ENCODE assay signal across 9 mouse cellular contexts in genomic region chr4:82435716-82436115, GRCm38 (mm10).
A peak's percentile ranks its signal among the peaks of the same experiment; 100 is the strongest.
DNase-seq lines count a peak whose midpoint lies in the region; ATAC-seq lines count a peak whose summit lies in the region.
"Had no signal": no experiment of that assay in that cellular context is flagged by ENCODE, and none has a peak within 500 bp of the region (broad histone marks: within the 10 kb centered on the region; RNA-seq: fewer than 3 reads in every experiment).

No protein-coding gene starts in this region.

- H3K9me3 ChIP-seq in liver, embryonic 11.5 days (ENCODE audit: control insufficient read depth, low read length): no peaks in the 10 kb centered on the region
- H3K9me3 ChIP-seq in embryonic facial prominence, embryonic 14.5 days (ENCODE audit: control insufficient read depth, low read length): no peaks in the 10 kb centered on the region

- H3K36me3 ChIP-seq in liver, embryonic 11.5 days (ENCODE audit: control insufficient read depth, insufficient read depth, low read length): no peaks in the 10 kb centered on the region; the same call in 1 of the 2 replicates
- H3K36me3 ChIP-seq in embryonic facial prominence, embryonic 14.5 days (ENCODE audit: control insufficient read depth, insufficient read depth, low read length): no peaks in the 10 kb centered on the region

- no peak for ATAC-seq in liver, embryonic 11.5 days (replicated peaks; ENCODE audit: low FRiP score)
- ATAC-seq in embryonic facial prominence, embryonic 14.5 days (ENCODE audit: low read depth): peak; percentile 47; the same call in 1 of the 2 replicates

- no peak overlapping the region for H3K27ac ChIP-seq in liver, embryonic 11.5 days (ENCODE audit: low read depth, low read length)
- H3K27ac ChIP-seq in embryonic facial prominence, embryonic 14.5 days (replicated peaks; ENCODE audit: low read depth, low read length): peak overlapping the region; percentile 13; the same call in 1 of the 2 replicates
- H3K27ac ChIP-seq: macrophage had no signal

- peaks cover 6% of the 10 kb centered on the region; the same call in 1 of the 2 replicates for H3K4me1 ChIP-seq in liver, embryonic 11.5 days (replicated peaks; ENCODE audit: control insufficient read depth, insufficient read depth, low read length)
- peaks cover 40% of the 10 kb centered on the region for H3K4me1 ChIP-seq in embryonic facial prominence, embryonic 14.5 days (ENCODE audit: control insufficient read depth, insufficient read depth, low read length)

- H3K27me3 ChIP-seq in liver, embryonic 11.5 days (replicated peaks; ENCODE audit: control insufficient read depth, insufficient read depth, low read length): no peaks in the 10 kb centered on the region
- no peaks in the 10 kb centered on the region for H3K27me3 ChIP-seq in embryonic facial prominence, embryonic 14.5 days (replicated peaks; ENCODE audit: control insufficient read depth, insufficient read depth, low read length)

- H3K4me2 ChIP-seq in liver, embryonic 11.5 days: no peak overlapping the region
- H3K4me2 ChIP-seq in embryonic facial prominence, embryonic 14.5 days (ENCODE audit: low read depth, low read length): no peak overlapping the region

- intact Hi-C loops in left cerebral cortex, postnatal 36 days (cut with DNase I): no loop called here

- WGBS in liver, embryonic 11.5 days: 42% methylated on average over 5 of the region's 5 CpGs
- 44% methylated on average over 5 of the region's 5 CpGs for WGBS in embryonic facial prominence, embryonic 14.5 days

- H3K9ac ChIP-seq in liver, embryonic 11.5 days (ENCODE audit: low read depth, low read length): no peak overlapping the region
- H3K9ac ChIP-seq in embryonic facial prominence, embryonic 14.5 days (ENCODE audit: low read depth, low read length): no peak overlapping the region

- H3K4me3 ChIP-seq in liver, embryonic 11.5 days (ENCODE audit: low read depth, low read length): no peak overlapping the region
- H3K4me3 ChIP-seq in embryonic facial prominence, embryonic 14.5 days (ENCODE audit: low read depth, low read length): no peak overlapping the region

- peak; percentile 5 for DNase-seq in liver
- no peak for DNase-seq in liver, embryonic 11.5 days (ENCODE audit: low spot score)
- DNase-seq in embryonic facial prominence, embryonic 14.5 days (ENCODE audit: low spot score): peak; percentile 76
- peak; percentile 78 for DNase-seq in kidney, adult 9 months
- peak; percentile 84 for DNase-seq in lung, postnatal 36 days
- no peak for DNase-seq in testis, postnatal 14 days (ENCODE audit: low spot score)
- DNase-seq in left cerebral cortex, postnatal 36 days (ENCODE audit: low spot score in 2 of 2): no peak
- no peak for DNase-seq in left cerebral cortex, adult 18-20 months (ENCODE audit: low spot score in 2 of 2)

Comparison
In these comparisons a context has a peak if more than half of its experiments do, and no peak if none do; other contexts are left out.
1. DNase-seq: peak in liver (single experiment), embryonic facial prominence, embryonic 14.5 days (single experiment), kidney, adult 9 months (single experiment) and lung, postnatal 36 days (single experiment); none in liver, embryonic 11.5 days (single experiment), testis, postnatal 14 days (single experiment), left cerebral cortex, postnatal 36 days (0 of 2) and left cerebral cortex, adult 18-20 months (0 of 2).